Mouse (Mus musculus): Measurements from ENCODE around the gene Prps2. TPM values are rescaled to one million over a fixed set of nuclear protein-coding genes. Genes with fewer than 3 reads are reported as not detected.
"Not testable (repeated sequence)": the region's sequence is repeated elsewhere in the genome, so short reads cannot be mapped to it uniquely, and the experiment has no call there.

The Prps2 gene
- total RNA-seq (2021) = 10 to 100 TPM; 23.7 to 26.1 TPM

DNA sequence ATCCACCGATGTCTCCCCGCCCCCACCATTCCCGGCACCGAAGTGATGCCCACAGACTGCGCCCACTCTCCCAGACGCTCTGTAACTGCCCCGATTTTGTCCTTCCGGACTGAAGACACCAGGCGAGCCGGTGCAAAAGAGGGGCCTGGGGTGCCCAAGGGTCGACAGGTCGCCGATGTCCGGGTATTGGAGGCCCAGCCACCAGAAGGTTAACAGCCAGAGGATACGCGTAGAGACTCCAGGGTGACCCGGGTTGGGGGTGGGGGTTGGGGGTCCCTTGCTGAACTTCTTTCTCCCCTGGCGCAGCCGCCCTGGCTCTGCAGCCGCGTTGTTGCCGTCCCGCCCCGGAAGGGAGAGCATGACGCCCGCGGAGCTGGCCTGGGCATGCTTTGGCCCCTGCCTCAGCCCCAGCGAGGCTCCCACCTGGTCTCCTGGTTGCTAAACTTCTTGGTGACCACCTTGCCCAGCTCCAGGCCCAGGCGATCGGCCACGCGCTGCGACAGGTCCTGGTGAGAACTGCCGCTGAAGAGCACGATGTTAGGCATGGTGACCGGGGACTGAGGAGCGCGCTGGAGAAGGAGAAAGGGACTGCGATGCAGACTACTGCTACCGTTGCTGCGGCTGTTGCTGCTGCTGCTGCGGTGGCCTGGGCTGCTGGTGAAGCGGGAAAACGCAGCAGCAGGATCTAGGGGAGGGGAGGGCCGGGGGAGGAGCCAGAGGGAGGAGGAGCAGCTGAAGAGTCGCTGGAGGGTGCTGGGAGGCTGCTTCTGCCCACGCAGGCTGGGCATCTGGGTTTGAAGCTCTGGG, at the start of gene Prps2:
Gene Prps2, minus strand, starts transcription at position 703 of the 807 bp plus-strand sequence.
- DNase-seq (ENCODE audit: extremely low spot score in 1 of 2, low spot score in 2 of 2) = peak in 1 of 2 experiments; percentile 53
- intact Hi-C loops (cut with DNase I) = no loop called here

DNA sequence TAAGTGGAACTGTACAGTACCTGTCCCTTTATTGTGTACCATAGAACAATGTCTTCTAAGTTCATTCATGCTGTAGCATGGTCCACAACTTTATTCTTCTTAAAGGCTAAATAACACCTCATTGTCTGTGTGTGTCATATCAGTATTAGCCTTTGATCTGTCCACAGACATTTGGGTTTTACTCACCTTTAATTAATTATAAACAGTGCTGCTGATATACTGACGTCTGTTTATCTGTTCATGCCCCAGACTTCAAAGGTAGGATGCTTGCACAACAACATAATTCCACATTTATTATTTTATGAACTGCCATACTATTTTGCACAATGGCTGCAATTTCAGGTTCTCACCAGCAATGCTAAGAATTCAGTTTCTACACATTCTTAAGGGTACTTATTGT, 35.1 kb upstream of the Prps2 start:
- DNase-seq (ENCODE audit: extremely low spot score in 1 of 2, low spot score in 2 of 2) = no peak
- intact Hi-C loops (cut with DNase I) = no loop called here

DNA sequence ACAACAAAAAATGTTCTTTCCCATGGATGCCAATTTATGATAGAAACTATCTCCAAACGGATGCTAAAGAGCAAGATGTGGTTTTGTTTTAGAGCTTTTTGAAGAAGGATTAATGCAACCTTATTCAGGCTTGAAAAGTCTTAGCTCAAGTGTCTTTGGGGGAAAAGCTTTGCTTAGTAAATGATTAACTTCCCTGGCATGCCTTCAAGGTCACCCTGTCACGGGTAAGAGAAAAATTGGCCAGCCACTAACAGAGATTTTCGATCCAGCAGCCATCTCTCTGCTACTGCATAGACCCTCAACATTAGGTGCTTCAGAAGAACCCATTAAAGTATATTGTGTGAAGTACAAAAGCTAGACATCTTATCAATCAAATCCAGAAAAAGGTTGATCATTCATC, 12.4 kb upstream of the Prps2 start:
- no peak for DNase-seq (ENCODE audit: extremely low spot score in 1 of 2, low spot score in 2 of 2)
- intact Hi-C loops (cut with DNase I) = no loop called here

DNA sequence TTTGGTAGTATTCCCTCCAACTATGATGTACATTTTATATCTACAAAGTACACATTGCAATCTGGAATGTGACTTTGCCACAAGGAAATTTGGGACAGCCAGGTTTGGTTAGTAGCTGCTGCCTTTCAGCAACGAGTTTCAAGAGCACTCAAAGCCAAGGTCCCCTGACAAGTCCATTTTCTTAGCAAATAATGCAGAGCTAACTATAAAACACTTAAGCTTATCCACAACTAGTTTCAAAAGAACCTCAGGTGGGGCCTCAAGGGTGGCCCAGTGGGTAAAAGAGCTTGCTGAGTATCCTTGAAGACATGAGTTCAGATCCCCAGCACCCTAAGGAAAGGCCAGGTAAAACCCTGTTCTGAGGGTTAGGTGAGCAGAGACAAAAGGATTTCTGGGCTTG, 4.1 kb upstream of the Prps2 start:
- intact Hi-C loops (cut with DNase I) = no loop called here
- no peak for DNase-seq (ENCODE audit: extremely low spot score in 1 of 2, low spot score in 2 of 2)

DNA sequence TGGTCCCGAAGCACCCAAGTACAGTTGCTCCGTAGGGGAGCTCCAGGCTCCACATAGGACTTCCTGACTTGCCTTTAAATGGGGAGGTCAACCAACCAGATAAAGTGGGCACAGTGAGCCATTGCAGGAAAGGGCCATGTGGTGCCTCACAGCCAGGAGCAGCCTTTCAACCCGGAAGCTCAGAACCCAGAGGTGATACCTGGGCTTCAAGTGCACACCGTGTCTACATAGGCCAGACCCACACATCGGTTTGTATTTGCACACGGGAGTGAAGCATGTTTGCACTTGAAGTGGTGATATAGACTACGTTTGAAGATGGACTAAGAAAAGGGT, 271 bp upstream of the Prps2 start:
- DNase-seq (ENCODE audit: extremely low spot score in 1 of 2, low spot score in 2 of 2) = no peak

DNA sequence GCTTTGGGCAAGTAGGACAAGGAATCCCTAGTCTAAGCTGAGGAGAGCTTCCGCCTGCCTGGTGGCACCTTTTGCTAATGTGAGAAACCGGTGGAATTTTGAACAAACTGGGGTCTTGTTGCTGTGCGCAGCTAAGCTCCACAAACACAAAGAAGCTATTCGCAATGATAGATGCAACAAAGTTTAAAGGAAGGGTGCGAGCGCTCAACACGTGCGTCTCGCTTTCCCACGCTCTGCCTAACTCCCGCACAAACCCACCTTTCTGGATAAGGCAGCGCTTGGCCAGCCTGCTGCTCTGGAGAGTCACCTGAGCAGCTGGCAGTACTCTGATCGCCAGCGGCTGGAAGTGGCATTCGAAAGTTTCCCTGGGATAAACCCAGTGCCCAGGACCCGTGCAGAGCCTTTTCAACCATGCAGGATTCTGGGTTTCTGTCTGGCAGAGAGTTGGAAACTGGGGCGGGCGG, 934 bp downstream of the Prps2 start:
- DNase-seq (ENCODE audit: extremely low spot score in 1 of 2, low spot score in 2 of 2) = no peak
- intact Hi-C loops (cut with DNase I) = no loop called here

More for the DNA sequence above, 271 bp upstream of the Prps2 start:
- intact Hi-C loops (cut with DNase I) = no loop called here

DNA sequence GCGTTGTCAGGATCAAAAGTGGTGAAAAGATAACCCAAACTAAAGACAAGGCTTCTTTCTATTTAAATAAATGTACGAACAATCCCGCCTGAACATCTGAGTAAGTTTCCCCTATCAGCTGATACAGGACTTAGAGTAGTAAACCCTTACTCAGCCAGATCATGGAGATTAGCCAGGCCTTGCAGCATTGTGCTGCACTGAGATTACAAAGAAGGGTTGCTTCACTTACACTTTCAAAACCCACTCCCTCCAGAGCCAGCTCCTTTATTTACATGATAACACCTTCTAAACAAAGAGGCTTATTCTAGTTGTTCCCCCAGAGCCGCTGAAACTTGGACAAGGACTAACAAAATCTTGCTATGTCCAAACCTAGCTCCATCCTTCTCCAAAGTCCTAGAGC, 2.5 kb downstream of the Prps2 start:
- intact Hi-C loops (cut with DNase I) = no loop called here
- no peak for DNase-seq (ENCODE audit: extremely low spot score in 1 of 2, low spot score in 2 of 2)

DNA sequence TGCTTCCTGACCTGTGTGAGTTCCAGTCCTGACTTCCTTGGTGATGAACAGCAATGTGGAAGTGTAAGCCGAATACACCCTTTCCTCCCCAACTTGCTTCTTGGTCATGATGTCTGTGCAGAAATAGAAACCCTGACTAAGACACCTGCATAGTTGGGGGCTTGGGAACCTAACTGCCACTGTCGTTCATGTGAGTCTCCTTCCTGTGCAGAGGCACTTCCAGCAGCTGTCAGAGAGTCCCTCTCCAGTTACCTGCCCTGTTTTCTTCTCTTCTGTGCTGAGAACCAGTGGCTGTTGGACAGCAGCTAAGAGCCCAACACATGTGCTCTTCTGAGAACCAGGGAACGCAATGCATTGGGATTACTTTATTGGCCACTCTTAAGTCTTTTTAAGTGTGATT, 21.3 kb downstream of the Prps2 start:
- intact Hi-C loops (cut with DNase I); DNase-seq (ENCODE audit: extremely low spot score in 1 of 2, low spot score in 2 of 2): not testable (repeated sequence)

DNA sequence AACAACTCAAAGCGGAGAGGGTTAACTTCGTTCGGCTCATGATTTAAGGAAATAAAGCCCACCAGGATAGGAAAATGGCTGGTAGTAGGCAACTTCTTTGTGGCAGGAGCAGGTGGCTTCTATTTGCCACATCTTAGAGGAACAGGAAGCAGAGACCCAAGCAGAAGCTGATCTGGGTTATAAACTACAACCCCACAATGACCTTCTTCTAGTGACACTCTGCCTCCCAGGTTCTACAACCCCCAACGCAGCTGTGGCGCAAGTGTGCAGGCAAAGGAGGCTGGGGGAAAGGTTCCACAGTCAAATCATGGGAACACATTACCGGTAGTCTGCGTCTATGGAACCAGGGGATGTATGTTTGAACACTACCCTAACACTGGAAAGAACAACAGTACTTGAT, 22.8 kb downstream of the Prps2 start:
- no peak for DNase-seq (ENCODE audit: extremely low spot score in 1 of 2, low spot score in 2 of 2)
- intact Hi-C loops (cut with DNase I) = loop anchor here (2.0 kb wide), 1 partner anchor 71 kb away; no protein-coding TSS in a partner anchor

DNA sequence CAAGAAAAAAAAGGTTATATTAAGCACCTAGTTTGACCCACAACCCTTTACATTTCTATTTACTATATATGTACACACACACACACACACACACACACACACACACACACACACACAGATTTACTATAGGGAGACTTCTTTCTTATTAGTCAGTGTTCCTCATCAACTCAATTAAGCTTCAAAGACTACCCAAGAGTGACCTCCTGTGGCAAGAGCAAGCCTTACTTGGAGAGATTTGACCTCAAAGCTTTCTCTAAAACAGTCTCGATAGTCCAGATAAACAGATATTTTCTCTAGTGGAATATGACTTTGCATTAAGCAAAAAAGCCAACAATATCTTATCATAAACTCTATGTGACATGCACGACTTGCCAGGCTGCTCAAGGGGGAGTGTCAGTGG, 25.1 kb downstream of the Prps2 start:
- no peak for DNase-seq (ENCODE audit: extremely low spot score in 1 of 2, low spot score in 2 of 2)

DNA sequence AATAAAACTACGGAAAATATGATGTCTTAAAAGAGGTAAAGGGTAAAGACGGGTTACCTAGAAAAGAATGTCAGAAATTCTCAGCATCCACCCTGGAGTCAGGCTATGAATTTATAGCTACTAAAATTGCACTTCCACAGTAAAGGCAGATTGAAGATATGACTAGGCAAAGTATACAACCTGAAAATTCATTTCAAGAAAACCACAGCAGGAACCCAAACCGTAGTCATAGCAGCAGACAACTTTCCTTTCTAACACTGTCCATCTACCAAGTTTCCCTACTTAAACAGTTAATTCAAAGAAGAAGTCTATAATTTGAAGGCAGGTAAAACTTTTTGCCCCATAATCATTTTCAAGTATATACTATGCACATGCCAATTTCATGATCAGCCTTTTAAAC, 26.6 kb downstream of the Prps2 start:
- DNase-seq (ENCODE audit: extremely low spot score in 1 of 2, low spot score in 2 of 2) = no peak
- intact Hi-C loops (cut with DNase I) = no loop called here

More for the DNA sequence above, 25.1 kb downstream of the Prps2 start:
- intact Hi-C loops (cut with DNase I) = no loop called here

DNA sequence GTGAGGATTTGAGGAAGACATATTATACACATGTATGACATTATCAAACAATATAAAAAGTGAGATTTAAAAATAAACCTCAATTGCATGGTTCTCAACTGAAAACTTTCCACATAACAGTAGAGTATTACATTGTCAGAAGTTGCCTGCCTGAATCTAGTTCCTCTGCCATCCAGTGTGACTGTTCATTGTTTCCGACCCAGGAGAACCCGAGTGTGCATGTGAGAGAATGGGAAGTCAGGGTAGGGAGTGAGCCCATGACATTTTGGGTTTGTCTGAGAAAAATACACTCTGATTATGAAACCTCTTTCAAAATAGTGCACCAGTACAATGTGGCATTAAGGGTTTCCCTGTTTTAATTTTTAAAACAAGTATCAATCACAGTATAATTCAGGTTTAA, 28.9 kb downstream of the Prps2 start:
- intact Hi-C loops (cut with DNase I) = no loop called here

DNA sequence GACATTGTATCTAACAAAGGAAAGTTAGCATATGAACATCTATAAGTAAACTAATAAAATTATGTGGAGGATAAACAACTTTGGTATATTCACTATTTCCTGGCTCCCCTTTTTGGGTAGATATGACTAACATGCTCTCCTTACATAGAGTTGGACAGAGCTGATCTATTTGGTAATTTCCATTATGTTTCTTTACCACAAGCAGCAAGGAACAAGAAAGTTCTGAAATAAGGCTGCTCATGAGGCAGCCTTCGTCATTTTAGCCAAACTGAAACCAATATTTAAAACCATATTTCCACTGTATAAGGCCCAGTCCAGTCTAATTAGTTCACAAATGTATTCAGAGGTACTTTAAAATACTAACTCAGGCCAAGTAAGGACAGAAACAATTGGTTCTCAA, 36.1 kb downstream of the Prps2 start:
- intact Hi-C loops (cut with DNase I) = no loop called here
- no peak for DNase-seq (ENCODE audit: extremely low spot score in 1 of 2, low spot score in 2 of 2)

More for the DNA sequence above, 28.9 kb downstream of the Prps2 start:
- no peak for DNase-seq (ENCODE audit: extremely low spot score in 1 of 2, low spot score in 2 of 2)

DNA sequence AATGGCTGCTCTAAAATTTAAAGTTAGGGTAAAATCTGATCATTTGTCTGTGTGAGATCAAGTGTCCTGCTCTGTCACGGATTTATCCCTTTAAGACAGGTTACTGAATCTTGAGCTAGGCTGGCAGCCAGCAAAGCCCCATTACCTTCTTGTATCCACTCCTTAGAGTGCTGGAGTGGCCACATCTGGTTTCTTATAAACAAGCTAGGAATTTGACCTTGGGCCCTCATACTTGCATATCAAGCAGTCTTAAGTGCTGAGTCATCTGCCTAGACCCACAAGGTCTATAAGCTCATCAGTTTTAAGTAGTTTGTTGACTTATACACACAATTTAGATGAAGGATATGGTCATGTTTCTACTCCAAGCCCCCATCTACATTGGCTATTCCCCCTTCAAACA, 38.2 kb downstream of the Prps2 start:
- intact Hi-C loops (cut with DNase I) = no loop called here
- no peak for DNase-seq (ENCODE audit: extremely low spot score in 1 of 2, low spot score in 2 of 2)

DNA sequence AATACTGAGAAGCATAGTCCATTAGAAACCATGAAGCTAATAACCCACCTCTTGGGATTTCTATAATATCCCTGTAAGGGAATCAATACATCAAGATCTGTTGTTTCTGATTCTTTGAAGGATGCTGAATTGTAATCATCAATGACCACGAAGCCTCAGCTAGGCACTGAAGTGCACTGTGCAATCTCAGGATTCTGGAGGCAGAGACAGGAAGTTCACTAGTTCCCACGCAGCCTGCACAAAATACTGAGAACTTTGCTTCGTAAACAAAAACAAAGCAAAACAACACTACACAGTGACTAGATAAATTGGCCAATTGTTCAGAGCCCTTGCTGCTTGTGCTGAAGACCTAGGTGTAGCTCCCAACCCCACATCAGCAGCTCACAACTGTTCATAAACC, 40.7 kb downstream of the Prps2 start:
- DNase-seq (ENCODE audit: extremely low spot score in 1 of 2, low spot score in 2 of 2) = no peak
- intact Hi-C loops (cut with DNase I) = no loop called here

DNA sequence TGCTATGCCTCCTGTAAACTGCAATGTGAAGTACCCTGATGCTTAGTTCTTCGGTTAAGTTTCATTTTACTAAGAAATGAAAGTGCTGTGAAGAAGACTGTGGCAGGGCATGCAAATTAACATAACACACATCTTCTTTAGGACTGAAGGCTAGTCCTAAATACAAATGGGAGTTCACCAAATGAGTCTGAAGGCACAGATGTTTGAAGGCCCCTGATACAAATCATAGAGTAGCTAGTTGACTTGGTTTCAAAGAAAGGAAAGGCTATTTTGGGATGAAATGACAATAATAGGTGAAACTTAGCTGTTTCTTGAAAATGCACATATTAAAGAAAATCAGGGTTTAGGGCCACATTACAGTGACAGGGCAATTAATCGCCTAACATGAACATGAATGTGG, 42.4 kb downstream of the Prps2 start:
- DNase-seq (ENCODE audit: extremely low spot score in 1 of 2, low spot score in 2 of 2) = no peak
- intact Hi-C loops (cut with DNase I) = no loop called here

DNA sequence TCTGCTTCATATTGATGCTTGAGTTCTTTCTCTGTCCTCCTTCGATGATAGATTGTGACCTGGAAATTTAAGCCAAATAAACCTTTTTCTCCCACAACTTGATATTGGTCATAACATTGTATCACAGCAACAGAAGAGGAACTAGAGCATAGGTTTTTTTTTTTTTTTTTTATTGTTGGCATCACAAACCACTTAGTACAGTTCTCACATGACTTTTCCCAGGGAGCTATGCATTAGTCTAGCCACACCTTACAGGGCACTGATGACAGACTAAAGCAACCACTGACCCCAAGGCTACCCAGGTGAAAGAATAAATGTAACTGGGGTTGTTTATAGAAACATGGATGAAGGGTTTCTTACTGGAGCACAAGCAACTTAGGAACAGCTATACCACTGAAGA, 44.6 kb downstream of the Prps2 start:
- DNase-seq (ENCODE audit: extremely low spot score in 1 of 2, low spot score in 2 of 2) = no peak
- intact Hi-C loops (cut with DNase I) = no loop called here

DNA sequence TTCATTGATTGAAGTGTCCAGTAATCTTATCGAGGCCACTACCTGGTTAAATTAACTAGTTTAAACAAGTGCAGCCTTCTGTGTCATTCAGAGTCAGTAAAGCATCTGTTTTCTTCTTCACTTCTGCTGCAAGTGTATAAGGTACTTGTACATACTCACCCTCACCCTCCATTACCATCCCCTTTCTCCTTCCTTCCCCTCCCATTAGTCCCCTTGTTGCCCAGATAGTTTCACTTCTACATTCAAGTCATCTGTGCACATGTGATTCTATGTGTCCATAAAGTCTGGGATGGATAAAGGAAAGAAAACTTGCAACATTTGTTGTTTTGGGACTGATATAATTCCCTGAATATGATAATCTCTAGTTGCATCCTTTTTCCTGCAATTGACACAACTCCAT, 48.0 kb downstream of the Prps2 start:
- DNase-seq (ENCODE audit: extremely low spot score in 1 of 2, low spot score in 2 of 2) = no peak
- intact Hi-C loops (cut with DNase I) = no loop called here

DNA sequence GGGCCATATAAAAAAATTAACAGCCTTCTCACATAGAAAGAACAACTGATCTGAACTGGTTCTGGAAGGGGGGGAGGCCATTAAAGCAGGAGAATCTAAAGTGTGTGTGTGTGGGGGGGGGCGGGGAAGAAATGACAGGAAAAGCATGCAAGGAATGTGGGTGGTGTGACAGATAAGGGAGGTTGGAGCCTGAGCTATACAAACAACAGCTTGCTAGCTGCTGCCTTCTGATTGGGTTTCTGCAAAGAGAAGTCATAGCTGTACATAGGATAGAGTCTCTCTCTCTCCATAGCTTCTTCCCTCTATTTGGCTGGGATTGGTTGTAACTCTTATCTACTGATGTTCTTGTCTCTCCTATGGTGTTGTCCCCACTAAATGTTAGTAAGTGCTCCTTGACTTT, 49.9 kb downstream of the Prps2 start:
- DNase-seq (ENCODE audit: extremely low spot score in 1 of 2, low spot score in 2 of 2) = no peak
- intact Hi-C loops (cut with DNase I) = no loop called here

DNA sequence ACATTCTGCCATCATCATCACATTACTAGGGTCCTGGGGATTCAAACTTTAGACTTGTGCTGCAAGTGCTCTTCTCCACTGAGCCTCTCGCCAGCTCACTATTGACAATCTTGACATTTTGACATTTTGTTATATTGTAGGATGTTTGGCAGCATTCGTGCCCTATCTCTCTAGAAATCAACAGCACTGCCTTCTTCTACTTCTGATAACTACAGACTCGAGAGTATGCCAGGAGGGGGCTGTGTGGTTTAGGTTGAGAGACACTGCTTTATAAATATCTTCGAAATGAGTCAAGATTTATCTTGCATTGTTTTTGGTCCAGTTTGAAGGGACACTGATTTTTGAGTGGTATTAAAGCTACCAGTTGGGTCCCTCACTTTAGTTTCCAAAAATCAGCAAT, 51.6 kb downstream of the Prps2 start:
- DNase-seq (ENCODE audit: extremely low spot score in 1 of 2, low spot score in 2 of 2) = no peak
- intact Hi-C loops (cut with DNase I) = no loop called here

DNA sequence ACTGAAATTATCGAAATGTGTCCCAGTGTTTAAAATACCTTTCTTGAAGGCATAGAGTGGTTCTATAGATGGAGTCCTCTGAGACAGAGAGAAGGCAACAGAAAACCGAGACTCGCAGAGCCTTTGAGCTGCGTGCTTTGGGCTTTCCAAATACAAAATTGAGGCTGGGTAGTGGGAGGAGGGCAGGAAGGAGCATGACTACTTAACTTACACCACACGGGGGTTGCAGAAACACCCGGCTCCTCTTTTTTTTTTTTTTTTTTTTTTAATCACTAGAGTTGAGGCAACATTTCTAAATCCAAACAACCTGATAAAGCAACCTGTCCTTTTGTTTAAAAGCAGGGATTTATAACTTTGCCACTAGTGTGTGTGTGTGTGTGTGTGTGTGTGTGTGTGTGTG, 52.1 kb downstream of the Prps2 start, which contains the start of gene Tlr7:
Gene Tlr7, minus strand, starts transcription at position 160 of the 400 bp plus-strand sequence.
- no peak for DNase-seq (ENCODE audit: extremely low spot score in 1 of 2, low spot score in 2 of 2)
- intact Hi-C loops (cut with DNase I) = no loop called here

All from left cerebral cortex, postnatal 10 days (tissue).